Mouse (Mus musculus) urinary bladder, adult 2 months (tissue): ENCODE data around the gene Immp2l. TPM values are rescaled to one million over a fixed set of nuclear protein-coding genes. Genes with fewer than 3 reads are reported as not detected.

Experiments
- DNase-seq: peaks from one replicate; pipeline ENCODE4 v3.0.0; 2022; ENCODE audit warnings: low spot score
- polyA plus RNA-seq: library from polyadenylated mRNA; depleted of rRNA; stranded (reverse); fragments of >200 nt; gene quantifications from 2 replicates; pipeline ENCODE4 v1.2.3, GENCODE M21; 2012

Immp2l gene
- polyA plus RNA-seq, 1 experiment: 6.9 TPM

DNA sequence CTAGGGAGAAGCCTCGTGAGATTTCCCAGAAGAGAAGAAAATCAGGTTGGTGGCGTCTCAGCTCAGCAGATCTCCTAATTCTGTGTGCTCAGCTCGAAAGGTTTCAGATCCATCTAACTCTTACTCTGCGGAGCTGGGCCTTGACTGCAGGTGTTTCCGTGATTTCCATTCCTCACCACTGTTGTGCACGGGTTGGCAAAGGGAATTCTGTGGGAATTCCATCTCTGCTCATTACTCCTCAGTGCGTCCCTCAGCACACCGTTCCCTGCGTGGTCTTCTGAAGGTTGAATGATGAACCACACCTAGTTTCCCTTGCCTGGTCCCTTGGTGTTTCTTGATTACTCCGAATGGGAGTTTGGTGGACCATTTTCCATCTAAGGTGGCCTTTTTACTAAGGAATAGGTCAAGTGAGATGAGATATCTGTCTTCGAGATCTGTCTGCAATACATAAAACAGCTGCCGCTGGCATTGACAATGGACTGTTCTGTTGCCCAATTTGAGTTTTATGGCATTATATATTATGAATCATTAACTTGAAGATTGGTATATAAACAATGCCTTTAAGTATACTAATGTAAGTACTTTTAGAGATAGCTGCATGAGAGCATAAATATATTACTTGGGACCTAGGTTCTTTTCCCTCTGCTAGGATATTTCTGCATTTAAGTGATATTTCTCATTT is 23.3 kb downstream of the Immp2l start:
- DNase-seq: no peak

DNA sequence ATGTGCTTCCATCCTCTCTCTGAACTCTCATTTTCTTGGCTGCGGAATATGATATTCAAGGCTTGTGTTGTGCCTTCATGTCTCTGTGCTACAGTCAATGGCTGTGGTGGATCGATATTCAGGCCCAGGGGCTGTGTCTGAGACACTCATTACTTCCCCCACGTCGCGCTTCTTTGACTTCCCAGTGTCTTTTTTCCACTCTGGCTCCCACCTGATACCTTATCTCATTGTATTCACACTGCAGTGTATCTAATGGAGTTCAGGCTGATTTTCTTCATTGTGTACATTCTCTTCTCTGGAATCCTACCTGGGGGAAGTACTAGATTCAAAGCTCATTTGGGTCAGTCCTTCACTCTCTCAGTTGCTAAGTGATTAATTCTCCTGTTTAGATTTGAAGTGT is 27.1 kb downstream of the Immp2l start:
- no peak for DNase-seq

DNA sequence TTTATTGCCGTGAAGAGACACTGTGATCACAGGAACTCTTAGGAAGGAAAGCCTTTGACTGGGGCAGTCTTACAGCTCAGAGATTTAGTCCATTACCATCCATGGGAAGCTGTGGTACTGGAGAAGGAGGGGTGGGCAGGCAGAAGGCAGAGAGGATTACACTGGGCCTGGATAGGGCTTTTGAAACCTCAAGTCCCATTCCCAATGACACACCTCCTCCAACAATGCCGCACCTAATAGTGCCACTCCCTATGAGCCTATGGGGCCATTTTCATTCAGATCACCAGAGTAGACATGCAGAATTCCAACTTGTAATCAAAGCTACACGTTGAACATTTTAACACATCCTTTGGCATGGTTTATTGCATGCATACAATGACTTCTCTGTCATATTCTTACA is 29.0 kb downstream of the Immp2l start:
- DNase-seq: no peak

DNA sequence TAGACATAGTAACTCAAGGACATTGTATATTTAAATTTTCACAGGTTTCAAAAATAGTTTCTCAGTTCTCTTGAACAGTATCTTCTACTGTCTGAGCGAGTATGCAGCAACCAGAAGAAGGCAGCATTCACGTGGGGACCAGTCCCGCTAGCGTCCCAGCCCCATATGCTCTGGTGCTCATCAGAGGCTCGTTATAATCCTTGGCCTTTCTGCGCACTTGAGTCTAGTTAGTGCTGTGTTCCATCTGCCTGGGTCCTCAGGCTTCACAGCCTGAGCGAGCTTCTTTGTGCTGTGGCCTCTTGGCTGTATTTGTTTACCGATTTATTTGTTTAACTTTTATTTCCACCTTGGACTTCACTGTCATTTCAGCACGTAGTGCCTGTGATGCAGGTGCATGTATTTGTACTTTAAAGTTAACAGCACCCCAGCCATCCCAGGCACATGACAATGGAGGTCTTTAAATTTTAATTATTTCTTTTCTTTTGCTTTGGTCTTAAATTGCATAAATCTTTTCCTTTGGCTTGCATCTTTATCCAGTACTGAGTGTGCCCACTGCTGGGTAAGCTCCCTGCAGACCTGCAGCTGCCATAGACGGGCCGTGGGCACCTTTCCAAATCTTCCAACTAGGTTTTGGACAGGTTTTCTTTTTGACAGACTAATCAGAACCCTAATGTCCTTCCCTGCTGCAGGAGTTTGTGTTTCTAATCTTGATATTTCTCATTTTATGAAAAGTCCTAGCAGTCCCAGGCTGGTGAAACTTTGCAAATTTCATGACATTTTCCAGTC is 30.3 kb downstream of the Immp2l start:
- DNase-seq: no peak

DNA sequence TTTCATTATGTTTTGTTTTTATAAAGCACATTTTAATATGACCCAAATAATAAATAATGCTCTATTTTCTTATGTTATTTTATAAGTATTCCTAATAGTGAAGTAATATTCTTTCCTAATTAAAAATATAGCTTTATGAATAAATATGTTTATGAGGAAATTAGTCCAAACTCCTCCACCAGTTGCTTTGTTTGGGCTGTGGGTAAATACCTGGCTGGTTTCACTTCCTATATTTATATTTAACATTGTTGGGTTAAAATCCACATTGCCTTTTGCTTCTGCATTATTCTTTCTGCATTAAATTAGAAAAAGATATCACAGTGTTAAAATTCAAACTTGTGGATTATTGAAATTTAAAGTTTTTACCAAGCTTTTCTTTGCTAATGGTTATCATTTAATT is 32.1 kb downstream of the Immp2l start:
- no peak for DNase-seq

DNA sequence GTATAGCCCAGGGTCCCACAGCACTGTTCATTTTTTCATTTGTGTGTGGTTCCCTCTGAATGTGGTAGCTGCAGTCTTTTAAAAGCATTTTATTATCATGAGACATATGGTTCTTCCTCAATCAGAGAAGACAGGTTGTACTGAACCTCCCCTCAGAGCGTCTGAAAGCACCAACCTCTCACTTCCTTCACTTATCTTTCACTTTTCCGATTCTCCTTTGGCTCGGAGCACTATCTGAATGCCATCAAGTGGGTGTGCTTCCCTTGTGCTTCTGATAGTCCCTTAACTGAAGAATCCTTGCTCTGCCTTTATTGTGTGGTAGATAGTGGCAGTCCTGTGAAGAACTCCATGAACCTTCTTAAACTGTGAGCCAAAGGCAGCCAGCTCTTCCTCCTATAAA is 39.4 kb downstream of the Immp2l start:
- DNase-seq: no peak

DNA sequence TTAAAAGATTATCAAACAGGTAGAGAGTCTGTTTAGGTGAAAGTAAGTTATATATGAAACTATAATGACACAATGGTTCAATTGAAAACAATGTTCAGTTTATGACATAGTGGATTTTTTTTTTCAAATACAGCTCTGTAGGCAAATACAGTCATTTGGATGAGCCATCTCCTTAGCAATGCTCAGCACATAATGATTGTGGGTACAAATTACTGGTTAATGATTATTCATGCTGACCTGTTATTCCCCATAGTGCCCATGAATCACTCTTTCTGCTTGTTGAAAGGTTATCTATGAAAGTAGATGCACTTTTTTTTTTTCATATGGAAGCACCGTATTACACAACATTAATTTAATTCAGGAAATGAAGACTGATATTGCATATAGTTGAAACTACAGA is 58.0 kb downstream of the Immp2l start:
- no peak for DNase-seq

DNA sequence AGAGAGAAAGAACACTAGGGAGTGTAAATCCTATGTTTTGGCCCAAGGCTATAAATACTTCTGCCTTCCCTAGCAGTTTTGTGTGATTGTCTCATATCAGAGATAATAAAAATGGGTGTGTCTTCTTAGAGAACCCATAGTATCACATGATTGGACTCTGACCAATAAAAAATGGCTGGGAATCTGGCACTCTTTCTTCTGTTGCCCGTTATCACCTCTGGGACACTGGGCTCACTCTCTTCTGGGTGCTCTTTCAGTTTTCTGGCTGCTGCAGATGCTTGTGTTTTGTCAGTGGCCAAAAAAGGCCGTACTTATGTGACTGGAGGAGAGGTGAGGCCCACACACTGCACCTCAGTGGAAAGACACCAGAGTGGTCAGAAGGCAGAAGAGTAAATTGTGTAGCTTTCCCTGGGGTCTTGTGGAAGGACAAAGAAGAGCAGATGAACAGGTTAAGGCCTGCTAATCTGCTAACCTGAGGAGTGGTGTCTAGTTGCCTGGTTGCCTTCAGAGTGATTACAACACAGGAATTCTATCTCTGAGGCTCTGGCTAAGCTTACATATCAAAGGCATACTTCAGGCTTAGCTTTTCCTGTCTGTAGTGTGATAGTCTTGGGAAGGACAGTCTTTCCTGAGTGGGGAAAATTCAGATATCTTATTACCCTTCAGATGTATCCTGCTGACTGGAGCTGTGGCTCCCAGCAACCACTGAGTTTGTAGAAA is 60.6 kb downstream of the Immp2l start:
- no peak for DNase-seq

DNA sequence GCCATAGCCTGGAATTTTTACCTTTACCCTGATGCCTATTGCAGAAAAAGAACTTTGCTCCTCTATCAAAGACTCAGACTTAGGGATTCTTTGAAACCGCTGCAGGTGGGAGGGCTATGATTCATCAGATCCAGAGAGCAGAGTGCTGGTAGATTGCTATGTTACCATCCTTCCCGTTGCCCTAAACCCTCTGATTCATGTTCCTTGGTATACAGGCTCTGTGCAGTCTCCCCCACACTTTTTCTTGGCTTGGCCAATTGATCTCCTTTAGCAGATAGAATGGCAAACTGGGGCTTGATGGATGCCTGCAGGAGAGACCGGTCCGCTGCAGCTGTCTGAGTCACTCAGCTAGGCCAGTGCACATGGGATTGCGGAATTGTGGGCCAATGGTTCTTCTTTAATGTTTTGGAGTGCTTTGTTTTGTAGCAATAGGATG is 66.1 kb downstream of the Immp2l start:
- DNase-seq: no peak

DNA sequence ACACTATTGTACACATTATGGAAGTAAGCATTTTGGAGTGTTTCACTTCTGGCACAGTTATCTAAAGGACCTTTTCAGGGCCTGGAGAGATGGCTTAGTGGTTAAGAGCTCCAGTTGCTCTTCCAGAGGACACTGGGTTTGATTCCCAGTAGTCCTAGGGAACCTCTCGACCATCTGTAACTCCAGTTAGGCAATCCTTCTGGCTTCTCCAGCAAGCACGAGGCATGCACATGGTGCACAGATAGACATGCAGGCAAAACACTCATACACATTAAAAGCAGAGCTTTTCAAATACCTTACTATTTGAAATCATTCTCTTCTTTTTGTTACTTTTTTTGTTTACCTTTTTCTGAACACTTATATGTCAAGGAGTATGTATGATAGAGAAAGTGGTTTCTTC is 66.9 kb downstream of the Immp2l start:
- no peak for DNase-seq

DNA sequence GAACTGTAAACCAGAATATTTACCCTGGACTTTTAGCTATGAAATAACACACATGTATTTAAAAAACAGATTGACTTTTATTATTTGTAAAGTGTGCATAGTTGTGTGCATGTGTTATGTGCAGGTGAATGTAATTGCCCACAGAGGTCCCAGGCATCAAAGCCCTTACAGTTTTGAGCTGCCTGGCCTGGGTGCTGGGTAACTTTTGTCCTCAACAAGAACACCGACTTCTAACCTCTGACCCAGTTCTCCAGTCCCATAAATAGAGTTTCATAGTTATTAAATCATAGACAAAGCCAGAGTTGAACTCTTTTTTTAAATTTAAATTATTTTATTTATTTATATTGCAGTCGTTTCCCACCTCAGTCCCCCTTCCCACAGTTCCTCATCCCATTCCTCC is 67.4 kb downstream of the Immp2l start:
- DNase-seq: no peak

DNA sequence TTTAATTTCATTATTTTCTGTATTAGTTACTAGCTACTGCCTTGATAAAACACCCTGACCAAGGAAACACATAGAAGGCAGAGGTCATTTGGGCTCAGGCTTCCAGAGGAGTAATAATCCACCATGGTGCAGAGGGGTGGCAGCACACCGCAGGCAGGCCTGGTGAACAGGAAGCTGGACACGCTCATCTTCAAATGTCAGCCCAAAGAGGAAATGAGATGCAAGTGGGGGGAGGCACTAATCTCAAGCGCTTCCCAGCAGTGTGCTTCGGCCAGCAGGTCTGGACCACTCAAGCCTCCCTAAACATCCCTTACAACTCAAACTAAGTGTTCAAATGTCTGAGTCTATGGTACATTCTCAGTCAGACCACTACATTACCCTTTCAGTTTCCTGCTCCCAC is 72.2 kb downstream of the Immp2l start:
- no peak for DNase-seq

DNA sequence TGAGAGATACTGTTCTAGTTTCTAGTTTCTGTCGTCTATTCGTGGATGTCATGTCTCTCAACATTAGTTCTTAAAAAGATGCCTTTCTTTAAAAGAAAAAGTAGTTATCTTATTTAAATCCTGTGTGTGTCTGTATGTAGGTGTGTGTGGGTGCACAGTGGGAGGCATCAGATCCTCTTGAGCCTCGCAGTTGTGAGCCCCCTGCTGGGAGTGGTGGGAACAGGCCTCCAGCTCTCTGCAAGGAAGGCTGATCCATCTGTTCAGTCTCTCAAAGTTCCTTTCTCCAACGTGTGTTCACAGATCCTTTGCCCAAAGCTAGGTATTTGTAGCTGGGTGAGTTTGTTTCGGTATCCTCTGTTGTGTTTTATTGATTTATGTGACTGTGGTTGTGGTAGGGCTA is 73.5 kb downstream of the Immp2l start:
- DNase-seq: no peak

DNA sequence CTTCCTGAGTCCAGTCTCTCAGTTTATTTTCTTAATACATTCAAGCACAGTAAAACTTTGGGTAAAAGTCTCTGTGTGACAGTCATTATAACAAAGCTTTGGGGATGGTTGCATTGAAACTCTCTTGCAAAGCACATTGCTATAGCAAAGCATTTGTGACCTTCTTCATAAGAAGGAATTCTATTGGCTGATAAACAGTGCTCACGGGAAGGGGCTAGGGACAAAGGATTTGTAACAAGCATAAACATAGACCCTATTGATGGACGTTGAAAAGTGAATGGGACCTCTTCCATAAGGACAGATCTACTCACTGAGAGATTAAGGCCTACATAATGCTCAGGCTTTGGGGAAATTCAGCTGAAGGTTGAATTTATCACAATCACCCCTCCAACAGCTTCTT is 85.1 kb downstream of the Immp2l start:
- DNase-seq: no peak

DNA sequence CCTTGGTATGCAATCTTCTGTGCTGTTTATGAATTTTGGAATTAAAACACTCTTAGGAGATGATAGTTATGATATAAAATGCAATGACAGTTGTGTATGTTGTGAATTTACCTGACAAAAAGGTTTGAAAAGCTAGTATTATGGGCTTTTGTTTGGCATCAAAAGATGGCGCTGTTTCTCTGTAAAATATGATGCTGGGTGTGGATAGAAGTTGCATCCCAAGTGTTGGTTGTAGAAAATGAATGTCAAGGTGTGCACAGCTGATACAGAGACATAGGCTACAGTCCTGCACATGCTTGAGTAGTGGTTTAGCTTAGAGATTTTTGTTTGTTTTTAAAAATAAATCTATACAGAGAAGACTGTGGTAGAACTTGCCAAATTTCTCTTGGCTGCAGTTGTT is 87.6 kb downstream of the Immp2l start:
- DNase-seq: no peak

DNA sequence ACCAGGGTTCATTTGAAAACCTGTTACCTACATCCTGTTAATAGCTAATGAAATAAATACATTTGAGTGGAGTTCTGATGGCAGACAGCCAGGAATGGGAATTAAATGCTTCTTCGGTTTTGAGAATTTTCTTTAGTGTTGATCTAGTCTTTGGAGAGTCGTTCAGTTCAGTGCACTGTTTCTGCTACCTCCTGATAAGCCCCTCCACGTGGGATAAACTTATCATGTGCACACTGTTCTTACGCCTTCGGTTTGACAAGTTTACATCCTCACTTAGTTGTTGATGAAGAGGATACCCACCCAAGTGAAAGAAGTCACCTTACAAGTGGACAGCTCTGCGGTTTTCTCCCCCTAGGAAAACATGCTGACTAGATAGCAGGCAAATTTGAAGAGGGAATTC is 88.2 kb downstream of the Immp2l start:
- DNase-seq: no peak

DNA sequence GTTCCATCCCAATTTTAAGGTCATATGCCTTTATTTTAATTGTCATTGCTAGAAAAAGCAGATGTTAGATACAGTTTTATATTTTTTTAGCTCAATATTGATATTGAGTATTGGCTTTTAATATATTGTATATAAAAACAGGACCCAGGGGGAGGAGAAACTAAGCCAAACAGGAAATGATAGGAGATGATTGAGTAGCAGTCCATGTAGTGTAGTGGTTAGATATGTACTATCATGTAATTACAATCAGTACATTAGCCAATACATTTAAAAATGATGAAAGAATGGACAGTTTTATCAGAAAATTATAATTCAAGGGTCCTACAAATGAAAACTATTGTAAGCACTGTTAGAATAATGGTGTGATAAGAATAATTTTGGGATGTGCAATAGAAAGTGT is 94.5 kb downstream of the Immp2l start:
- DNase-seq: no peak

DNA sequence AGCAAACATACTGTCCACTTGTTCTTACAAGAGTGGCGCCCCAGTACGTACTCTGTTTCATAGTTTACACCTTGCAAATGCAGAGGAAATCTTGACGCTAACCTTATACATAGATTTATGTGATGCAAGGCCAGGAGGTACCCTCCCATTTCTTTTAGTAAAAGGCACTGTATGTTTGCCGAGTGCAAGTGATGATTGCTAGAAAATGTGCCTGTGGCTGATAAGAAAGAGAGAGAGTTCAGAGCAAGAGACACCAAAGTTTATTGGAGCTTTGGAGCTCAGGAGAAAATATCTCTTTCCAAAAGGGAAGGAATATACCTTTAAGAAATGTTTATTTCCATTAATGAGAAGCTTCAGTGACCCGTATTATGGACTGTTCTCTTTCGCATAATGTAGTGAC is 95.8 kb downstream of the Immp2l start:
- DNase-seq: no peak

DNA sequence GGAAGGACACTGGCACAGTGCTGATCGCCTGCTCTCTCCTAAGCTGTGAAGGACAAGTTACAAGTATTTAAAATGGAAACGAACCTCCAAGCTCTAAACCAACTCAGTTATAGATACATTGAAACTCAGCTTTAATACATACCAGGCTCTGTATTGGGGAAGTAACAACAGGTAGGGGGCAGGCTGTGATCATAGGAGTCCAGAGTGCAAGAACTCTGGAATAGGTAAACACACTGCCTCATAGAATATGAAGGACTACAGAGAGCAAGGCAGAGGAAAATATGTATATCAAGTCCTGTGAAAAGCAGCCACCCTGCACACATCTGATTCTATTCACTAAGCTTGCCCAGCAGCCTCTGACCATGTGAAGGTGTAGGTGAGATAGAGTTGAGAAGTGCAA is 99.3 kb downstream of the Immp2l start:
- DNase-seq: no peak

DNA sequence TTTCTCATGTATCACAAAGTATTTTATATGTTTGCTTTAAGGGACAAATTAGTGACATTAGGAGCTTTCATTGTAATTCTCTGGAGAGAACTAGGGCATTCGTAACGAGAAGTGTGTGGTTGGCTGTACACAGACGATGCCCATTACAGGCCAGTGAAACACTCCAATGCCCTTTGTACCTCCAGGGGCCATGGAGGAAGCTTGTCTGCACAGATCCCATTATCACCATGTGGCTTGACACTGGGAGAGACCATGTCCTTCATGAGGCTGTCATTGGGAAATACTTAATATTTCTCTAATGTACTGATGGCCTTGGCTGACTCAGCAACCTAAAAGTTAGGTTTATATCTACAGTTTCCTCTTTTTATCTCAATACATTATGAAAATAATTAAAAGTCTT is 111.0 kb downstream of the Immp2l start:
- DNase-seq: no peak

DNA sequence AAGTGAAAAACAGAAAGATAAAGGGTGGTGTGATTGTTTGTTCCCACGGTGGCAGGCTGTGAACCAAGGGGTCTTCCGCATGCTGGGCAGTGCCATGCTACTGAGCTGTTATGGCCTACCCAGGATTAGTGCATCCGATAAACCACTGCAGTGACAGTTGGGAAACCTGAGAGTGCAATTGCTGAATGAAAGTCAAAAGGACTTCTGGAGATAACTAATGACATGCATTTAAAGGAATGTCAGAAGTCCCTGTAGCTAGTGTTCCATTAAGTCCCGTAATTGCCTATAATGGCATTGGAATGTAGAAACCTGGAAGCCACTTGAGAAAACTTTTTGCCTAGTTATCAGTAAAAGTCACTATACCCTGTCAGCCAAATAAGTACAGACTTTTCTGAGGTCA is 135.7 kb downstream of the Immp2l start:
- DNase-seq: no peak

DNA sequence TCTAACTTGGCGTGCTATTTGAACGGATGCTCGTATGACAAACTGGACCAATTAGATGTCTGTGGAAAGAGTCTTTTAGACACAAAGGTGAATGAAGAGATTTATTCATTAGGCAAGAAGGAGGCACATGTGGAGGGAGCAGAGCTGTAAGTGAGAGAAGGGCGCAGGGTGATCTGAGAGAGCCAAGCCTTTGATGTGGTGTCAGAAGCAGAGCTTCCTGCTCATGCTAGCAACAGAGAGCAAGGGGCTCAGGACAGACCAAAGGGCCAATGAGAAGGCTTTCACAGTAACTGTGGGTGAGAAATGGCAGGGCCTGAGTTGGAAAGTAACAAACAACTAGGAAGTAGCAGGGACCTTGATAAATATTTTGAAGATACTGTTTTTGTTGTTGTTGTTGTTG is 143.9 kb downstream of the Immp2l start:
- no peak for DNase-seq

DNA sequence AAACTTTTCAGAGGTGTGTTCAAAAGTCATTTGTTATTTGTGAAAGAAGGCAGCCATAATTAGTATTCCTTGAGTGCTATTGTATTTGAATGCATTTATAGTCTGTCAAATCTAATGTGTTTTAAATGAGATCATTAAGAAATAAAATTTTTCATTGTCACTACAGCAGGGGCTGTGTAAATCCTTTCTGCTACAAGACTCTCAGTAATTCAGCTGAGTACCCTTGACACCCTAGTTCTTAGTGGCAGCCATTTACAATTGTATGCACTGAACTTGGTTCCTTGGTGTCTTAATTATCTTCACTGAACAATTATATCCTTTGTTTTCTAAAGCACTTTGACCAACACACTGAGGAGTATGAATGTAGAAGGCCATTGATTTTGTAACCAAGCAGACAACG is 146.2 kb downstream of the Immp2l start:
- no peak for DNase-seq
